Mouse (Mus musculus) hematopoietic stem cell, adult 5-6 weeks (primary cell): ENCODE data around the gene Speer4f2. TPM values are rescaled to one million over a fixed set of nuclear protein-coding genes. Genes with fewer than 3 reads are reported as not detected.
"Not testable (repeated sequence)": the region's sequence is repeated elsewhere in the genome, so short reads cannot be mapped to it uniquely, and the experiment has no call there.

Source experiments
- ATAC-seq, 2 experiments: fragments of 125-278 bp in 1 of 2; replicated peaks in 1 of 2; 2 replicates each; pipeline ENCODE4 v1.8.0; 2016 to 2017; ENCODE audit warnings: inconsistent platforms in 2 of 2, mild to moderate bottlenecking in 2 of 2, moderate number of reproducible peaks in 2 of 2, low read depth in 1 of 2, moderate TSS enrichment in 1 of 2; ENCODE audit not compliant: low FRiP score in 2 of 2, poor library complexity in 2 of 2, severe bottlenecking in 2 of 2, insufficient read depth in 1 of 2, low TSS enrichment in 1 of 2
- total RNA-seq: library from RNA; stranded (forward); fragments of 172-1452, 232-1000 nt; gene quantifications from 2 replicates; pipeline ENCODE4 v1.2.3, GENCODE M21; 2017

Gene Speer4f2
- not detected in 2 replicates for total RNA-seq

DNA sequence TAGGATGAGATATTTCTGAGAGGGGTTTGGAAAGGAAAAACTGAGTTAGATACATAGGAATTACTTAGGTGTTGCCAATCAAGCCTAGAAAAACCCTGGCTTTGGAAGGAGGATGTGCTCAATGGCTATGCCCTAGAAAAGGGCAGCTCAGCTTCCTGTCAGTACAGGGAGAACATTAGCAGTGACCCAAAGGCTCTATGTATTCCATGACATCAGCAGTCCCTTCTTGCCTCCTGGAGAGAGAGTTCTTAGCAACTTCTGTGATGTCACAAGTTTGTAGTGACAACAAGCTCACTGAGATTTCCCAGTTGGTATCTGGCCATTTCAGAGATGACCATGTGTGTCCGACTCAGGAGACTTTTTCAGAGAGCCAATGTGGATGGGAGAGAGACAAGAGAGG is at the start of gene Speer4f2:
Speer4f2 (plus strand) TSS at position 301 of the 400 bp plus-strand sequence.
- not testable (repeated sequence) for ATAC-seq

DNA sequence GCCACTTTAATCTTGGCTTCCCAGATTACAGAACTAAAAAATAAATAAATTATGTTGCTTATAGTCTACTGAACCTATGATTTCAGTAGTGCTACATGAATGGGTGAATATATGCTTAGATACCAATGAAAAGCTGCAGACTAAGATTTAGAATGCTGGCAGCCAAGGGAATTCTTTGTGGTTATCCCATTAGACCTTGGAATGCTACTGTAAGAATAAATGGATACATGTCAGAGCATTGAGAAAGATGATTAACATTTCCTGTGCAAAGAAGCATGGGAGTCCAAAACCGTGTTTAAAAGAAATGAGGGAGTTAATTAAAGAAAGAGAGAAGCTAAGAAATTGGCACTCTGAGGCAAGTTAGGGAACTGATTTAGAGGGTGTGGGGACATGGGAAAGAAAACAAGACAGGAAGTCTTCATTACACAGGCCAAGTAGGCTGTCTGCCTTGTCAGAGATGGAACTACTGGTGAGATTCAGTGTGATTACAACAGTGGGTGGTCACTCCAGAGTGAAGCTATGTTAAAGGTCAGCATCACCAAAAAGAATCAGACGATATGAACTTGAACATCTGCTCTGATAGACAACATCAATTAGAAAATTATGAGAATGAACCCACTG is 43.9 kb upstream of the Speer4f2 start:
- ATAC-seq = no peak

DNA sequence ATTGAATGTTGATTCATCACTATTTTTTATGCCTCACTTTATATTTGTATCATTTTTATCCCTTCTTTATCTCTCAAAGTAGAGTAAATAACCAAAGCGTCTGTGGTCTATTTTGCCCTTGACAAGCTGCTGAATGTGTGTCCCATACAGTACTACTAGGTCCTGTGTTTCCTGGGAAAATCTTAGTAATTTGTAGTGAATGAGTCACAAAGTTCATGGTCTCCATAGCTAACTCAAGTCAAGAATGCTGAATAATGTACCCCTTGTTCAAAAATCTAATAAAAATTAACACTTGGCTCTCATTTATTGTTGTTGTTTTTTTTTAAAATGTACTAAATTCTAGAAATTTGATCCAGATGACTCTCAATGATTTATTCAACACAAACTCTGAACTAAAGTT is 38.1 kb upstream of the Speer4f2 start:
- no peak for ATAC-seq

DNA sequence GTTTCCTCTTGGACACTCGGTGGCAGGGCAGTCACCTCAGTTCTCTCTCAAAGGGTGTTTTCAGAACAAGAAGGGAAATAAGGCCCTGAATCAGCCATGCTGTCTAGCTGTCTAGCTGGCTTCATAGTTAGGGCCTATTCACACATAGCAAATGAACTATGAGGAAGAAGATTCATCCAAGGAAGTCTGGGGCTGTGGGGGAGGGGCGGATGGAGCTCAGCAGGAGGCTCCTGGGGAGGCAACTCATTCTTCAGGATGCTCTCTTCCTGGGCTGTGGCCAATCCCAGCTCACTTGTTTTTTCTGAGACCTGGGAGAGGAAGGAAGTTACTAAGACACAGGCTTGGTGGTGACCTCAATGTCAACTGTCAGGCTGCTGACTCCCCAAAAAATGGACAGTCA is 27.2 kb upstream of the Speer4f2 start:
- ATAC-seq = not testable (repeated sequence)

DNA sequence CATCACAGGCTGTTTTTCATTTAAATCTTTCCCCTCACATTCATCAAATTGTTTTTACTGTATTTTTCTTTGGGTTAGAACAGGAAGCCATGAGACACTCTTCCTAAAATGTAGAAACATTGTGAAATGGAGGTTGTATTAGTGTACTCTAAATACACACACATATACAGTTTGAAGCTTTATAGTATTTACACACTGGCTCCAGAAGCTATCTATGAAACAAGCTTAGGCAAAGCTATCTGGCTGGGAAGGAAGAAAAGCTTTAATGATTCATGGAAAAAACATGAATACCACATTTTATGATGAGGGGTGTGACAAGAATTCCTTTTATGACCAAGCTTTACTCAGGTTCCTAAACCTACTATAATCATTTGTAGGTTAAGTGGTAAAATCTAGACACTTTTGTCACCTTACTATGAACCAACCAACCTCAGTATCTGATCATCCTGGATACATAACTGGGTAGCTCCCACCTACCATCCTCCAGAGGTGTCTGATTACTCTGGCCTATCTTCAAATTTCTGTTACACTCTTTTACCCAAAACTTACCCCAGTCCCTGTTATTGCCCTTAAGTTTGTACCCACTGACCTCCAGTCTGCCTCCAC is 13.5 kb upstream of the Speer4f2 start:
- no peak for ATAC-seq

DNA sequence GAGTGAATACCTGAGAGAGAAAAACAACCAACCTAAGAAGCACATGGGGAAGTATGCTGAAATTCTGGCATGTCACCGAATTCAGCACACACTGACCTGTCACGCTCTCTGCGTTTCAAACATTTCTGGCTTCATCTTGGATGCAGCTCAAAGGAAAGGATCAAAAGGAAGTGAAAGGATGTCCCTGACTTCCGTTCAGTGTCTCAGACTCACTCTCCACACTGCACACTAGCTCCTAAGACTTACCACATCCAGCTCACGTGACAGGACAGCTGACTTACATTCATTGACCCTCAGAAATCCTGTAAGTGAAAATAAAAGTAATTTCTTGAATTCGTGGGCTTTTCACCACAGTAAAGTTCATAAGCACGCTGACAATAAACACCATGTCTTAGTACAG is 16.9 kb downstream of the Speer4f2 start:
- ATAC-seq = peak in 1 of 2 experiments; percentile 58; a peak in 2 of 4 replicates

DNA sequence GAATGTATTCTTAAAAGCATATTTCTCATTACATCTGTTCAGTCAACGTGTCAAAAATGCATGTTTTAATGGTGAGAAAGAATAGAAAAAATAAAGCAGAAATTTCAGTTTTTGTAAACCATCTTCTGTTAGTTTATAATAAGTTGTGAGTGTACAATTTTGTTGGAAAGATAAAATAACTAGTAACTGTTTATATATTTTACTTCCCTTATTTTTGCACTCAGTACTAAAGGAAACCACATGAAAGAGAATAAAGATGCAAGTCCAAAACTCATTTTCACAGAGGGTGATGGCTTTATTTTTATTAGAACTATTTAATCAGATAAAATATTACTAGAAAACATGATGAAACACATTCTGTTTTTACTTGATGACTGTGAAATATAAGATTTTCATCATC is 18.2 kb downstream of the Speer4f2 start:
- no peak for ATAC-seq

DNA sequence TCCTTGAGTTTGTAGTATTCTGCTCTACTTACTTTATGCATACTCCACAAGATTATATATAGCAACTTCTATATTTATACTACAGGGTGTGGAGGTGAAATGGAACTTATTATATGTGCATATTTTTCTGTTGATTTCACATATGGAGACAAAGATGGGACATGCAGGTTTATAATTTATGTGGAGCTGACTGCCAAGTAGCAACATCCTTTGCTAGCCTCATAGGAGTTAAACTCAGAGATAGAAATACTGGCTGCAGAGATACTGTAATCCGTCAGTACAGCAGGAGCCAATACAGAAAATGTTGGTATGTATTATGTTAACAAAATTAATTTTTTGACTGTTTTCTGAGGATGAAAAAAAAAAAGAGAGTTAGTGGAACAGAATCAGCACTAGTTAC is 27.6 kb downstream of the Speer4f2 start:
- no peak for ATAC-seq

DNA sequence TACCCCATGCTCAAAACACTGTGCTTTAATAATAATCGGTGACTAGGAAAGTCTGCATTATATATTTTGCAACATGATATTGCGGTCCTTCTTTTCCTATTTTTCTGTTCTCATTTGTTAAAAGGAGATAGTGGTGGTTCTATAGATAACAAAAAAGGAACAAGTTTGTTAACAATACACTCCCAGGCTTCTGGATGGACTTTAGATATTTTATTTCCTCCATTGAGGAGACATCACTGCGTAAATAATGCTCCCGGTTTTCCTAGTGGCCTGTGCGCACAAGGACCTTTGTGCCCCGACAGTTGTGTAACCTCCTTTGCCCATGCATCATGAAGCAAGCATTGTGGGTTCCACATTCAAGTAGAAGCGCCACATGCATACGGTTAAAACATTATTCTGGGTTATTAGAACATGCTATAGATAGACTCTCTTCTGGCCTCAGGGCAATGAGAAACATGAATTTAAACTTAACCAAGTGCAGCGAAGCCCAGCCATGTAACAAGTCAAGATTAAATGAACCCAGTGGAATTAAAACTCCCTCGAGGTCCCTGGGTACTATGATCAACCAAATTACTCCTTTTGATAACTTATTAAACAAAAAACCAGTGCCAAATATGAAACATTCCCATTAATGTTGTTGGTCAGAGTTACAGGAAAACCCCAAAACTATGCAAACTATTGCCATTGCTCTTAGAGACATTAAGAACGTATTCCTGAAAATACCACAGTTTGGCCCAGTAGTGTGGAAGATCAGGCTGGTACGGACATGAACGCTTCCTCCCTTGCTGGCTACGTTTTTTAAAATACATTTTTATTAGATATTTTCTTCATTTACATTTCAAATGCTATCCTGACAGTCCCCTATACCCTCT is 28.5 kb downstream of the Speer4f2 start:
- no peak for ATAC-seq

DNA sequence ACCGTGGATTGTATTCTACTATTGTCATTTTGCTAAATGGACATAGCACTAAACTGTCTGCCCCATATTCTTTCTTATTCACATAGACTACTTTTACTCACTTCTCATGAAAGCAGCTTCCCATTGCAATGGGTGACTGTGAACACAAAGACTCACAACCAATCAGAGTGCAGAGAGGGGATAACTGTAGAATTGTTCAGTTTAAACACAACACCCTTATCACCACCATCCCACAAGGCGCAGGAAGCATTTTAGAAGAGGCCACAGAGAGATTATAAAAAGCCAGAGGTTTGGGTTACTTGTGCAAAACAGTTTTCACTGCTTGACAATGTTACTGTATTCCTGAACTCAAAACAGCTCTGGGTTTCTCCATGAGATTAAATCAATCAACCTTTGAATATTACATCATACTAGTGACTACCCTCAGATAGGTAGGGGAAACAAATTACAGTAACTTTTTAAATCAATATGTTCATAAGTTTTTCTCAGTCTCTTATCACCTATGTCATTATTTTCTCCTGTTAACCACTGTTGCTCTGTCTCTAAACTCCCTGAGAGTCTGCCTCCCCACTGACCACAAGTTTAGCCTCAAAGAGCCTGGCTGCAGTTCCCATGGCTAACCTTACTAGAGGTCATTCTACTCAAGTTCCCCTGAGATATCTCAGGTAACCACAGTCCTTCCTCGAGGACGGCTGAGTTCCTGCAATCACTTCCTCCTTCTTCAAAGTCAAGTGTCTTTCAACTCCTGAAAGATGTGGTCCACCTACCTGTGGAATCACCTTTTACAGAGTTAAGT is 29.5 kb downstream of the Speer4f2 start:
- ATAC-seq = peak; percentile 77 to 87

DNA sequence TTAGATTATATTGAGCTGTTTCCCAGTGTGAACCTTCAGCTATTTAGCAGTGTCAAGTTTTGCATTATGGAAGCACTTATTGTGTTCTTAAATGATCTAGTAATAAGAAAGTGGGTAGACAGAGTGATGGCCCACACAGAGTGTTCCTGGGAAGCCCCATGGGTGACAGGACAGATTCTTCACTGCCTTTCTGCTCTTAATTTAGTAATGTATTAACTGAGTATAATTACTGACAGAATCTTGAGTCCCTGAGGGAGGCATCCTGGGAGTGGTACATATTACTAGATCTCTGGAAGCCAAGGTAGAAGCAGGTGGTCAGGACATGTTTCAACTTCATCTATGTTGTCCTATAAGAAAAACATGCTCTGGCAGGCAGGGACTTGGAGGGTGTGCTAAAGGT is 30.6 kb downstream of the Speer4f2 start:
- ATAC-seq = no peak

DNA sequence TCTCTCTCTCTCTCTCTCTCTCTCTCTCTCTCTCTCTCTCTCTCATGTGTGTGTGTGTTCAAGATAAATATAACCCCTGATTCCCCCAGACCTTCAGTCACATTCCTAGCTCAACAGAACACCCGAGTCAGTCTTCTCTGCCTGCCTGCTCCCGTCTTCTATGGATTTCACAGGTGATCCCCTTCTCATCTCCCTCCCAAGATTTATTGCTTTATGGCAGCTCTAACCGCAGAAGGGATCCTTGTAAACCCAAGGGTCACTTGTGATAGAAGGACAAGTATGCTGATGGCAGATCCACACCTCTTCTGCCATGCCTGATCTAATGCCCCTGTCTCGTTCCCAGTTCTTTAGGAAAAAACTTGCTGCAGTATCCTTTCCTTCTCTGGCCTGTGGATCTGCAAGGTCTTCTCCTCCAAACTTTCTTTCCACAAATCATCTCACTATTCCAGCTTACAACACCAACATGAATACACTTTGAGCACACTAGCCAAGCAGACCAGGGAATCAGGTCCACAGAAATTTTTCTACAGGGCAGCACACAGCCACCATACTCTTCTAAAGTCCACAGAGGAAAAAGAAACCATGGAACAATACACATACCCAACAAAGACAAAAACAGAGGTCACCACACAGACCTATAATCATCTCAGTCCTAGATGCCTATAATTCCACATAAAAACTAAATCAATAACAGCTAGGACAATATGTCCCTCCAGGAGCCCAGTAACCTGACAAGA is 36.1 kb downstream of the Speer4f2 start:
- ATAC-seq = no peak

DNA sequence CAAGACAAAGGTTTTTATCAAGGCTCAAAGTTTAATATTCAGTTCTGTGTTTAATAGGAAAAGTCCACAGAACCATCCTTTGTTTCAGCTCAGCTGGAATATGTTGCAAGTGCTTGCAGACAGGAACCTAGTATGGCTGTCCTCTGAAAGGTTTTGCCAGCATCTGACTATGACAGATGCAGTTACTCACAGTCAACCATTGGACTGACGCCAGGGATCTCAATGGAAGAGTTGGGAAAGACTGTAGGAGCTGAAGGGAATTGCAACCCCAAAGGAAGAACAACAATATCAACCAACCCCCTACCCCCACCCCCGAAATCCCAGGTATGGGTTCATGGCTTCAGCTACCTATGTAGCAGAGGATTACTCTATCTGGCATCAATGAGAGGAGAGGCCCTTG is 44.2 kb downstream of the Speer4f2 start:
- ATAC-seq = no peak

DNA sequence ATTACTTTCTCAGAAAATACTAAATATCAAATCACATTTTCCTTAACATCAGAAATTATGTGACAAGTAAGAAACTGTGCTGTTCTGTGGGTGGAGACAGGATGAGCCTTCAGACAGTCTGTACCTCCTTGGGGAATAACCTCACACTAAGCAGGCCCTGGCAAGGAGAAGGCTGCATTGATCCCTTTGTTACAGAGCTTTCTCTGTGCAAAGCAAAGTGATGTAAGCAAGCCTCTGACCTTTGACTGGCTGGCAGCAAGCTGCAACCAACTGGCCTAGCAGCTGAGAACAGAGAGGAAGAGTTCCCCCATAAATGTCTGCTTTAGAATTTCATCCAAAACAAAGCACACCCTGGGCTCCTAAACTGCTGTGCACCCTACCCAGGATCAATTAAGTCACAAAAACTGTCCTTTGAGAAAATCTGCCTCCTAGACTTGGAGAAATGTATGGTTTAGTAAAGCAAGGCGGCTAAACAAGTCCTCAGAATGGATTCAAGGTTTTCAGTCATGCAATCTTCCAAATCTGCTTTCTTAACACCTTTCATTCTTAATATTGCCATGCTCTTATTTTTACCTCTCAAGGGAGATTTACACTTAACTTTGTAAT is 46.3 kb downstream of the Speer4f2 start:
- ATAC-seq = no peak

DNA sequence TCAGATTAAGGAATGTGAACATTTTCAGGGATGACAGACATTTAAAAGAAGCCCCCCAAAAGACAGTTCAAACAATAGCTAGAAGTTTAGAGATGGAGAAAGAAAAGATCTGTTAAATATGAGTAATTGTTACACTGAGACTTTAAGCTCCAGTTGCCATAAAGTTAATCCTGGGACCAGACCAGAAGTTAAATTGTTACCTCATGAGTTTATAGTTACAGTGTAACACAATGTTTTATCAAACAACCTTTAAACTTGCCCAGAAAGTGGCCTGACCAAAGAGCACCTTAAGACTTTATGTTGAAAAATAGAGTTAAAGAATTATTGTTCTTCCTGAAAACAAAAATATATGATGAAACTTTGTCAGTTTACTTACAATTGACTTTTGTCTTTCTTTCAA is 46.9 kb downstream of the Speer4f2 start:
- no peak for ATAC-seq

DNA sequence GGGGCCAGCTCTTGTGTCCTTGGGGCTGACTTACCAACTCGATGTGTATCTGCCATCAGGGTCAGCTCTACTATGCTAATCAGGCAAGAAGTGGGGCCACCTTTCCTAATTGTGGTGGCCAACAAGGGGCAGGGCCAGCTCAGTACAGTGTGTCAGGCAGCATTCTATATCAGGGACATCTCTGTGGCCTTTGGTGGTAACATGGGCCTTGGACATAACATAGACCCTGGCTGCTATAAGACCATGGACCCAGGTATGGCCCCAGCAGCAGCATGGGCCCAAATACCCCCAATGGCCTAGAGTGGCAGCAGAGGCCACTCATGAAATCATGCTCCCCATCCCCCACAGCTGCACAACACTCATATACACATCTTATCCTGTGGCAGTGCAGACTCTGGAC is 49.2 kb downstream of the Speer4f2 start:
- no peak for ATAC-seq

DNA sequence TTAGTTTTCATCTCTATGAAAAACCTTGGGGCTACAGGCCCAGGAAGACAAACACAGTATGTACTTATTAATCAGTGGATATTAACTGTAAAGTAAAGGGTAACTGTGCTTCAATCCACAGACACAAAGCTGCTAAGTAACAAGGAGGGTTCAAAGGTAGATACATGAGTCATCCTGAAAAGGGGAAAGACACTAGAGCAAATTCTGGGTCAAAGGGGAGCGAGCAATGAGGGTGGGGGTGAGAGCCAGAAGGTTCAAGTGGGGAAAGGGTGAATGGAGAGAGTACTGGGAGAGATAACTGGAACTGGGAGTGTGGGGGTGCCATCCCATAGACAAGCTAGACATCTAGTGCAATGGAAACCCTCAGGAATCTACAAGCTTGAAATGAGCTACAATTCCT is 54.0 kb downstream of the Speer4f2 start:
- no peak for ATAC-seq
